Mouse (Mus musculus) liver, embryonic 15.5 days (tissue): ENCODE results near the gene Rab14. TPM values are rescaled to one million over a fixed set of nuclear protein-coding genes. Genes with fewer than 3 reads are reported as not detected.

ENCODE experiments used
- polyA plus RNA-seq: library from polyadenylated mRNA; unstranded; fragments of >200 nt; fragmentation: Nextera tagmentation; extraction: Ambion mirVana; gene quantifications from 2 replicates; pipeline ENCODE4 v1.2.1, GENCODE M21; 2015

The Rab14 gene
- polyA plus RNA-seq, 1 experiment from 2014 or later: 111 TPM

Other genes starting within 250 kb of the Rab14 start
- gene Traf1, start 239.3 kb downstream of the Rab14 start, polyA plus RNA-seq: 0.29 and 0.61 TPM in 2 replicates
- gene Hc, start 139.7 kb downstream of the Rab14 start, polyA plus RNA-seq: 43.9 and 55.8 TPM in 2 replicates
- gene AI182371, start 99.6 kb downstream of the Rab14 start, polyA plus RNA-seq: 35.9 and 43.1 TPM in 2 replicates
- gene Cntrl, start 91.6 kb downstream of the Rab14 start, polyA plus RNA-seq: 8.5 and 8.6 TPM in 2 replicates
- 134 and 144 TPM in 2 replicates for gene Gsn, start 55.3 kb upstream of the Rab14 start, polyA plus RNA-seq
- gene Stom, start 135.9 kb upstream of the Rab14 start, polyA plus RNA-seq: 169 and 191 TPM in 2 replicates
- not detected in 2 replicates for gene 4930568D16Rik, start 166.6 kb upstream of the Rab14 start, polyA plus RNA-seq
- not detected in 2 replicates for gene 4930402F06Rik, start 196.1 kb upstream of the Rab14 start, polyA plus RNA-seq